Mouse (Mus musculus) neural tube, embryonic 14.5 days (tissue): ENCODE measurements around the gene Fzd7. TPM values are rescaled to one million over a fixed set of nuclear protein-coding genes. Genes with fewer than 3 reads are reported as not detected.

Source experiments
- ATAC-seq: fragments of 200-750 bp; cut with Nextera tagmentation; 2 replicates; pipeline ENCODE4 v1.8.0; 2017; ENCODE audit warnings: low read depth, mild to moderate bottlenecking, moderate TSS enrichment, moderate library complexity
- H3K27ac ChIP-seq: fragments of 300-500 bp; sonication (generic); 2 replicates; pipeline ENCODE4 v1.5.1; 2014; ENCODE audit warnings: low read depth, mild to moderate bottlenecking, control low read depth, low read length, moderate library complexity, mixed read lengths
- H3K27me3 ChIP-seq: fragments of 300-500 bp; sonication (generic); 2 replicates; pipeline ENCODE4 v1.6.1; 2014; ENCODE audit warnings: low read length; ENCODE audit not compliant: control insufficient read depth, insufficient read depth
- H3K36me3 ChIP-seq: fragments of 300-500 bp; sonication (generic); 2 replicates; pipeline ENCODE4 v1.6.1; 2014; ENCODE audit warnings: low read length, mixed read lengths; ENCODE audit not compliant: control insufficient read depth, insufficient read depth
- H3K4me1 ChIP-seq: fragments of 300-500 bp; sonication (generic); 2 replicates; pipeline ENCODE4 v1.6.1; 2014; ENCODE audit warnings: low read length; ENCODE audit not compliant: control insufficient read depth, insufficient read depth
- H3K4me2 ChIP-seq: fragments of 300-500 bp; sonication (generic); 2 replicates; pipeline ENCODE4 v1.6.1; 2014; ENCODE audit warnings: mild to moderate bottlenecking, low read depth, low read length, control low read depth
- H3K4me3 ChIP-seq: fragments of 300-500 bp; sonication (generic); 2 replicates; pipeline ENCODE4 v1.5.1; 2014; ENCODE audit warnings: low read depth, low read length, control low read depth, mixed read lengths
- H3K9ac ChIP-seq: fragments of 300-500 bp; sonication (generic); replicated peaks from 2 replicates; pipeline ENCODE4 v1.6.1; 2014; ENCODE audit warnings: low read depth, mild to moderate bottlenecking, control low read depth, low read length, mixed read lengths
- H3K9me3 ChIP-seq: fragments of 300-500 bp; sonication (generic); 2 replicates; pipeline ENCODE4 v1.6.1; 2016; ENCODE audit warnings: low read length; ENCODE audit not compliant: control insufficient read depth
- WGBS: fragments of 180-500 bp; shearing (Covaris S2); extraction: QIAGEN DNeasy Blood & Tissue Kit; methylation state at CpG from one replicate; pipeline ENCODE4 v1.1.7; 2014; 5-methylcytosine and 5-hydroxymethylcytosine counted together
- polyA plus RNA-seq: library from polyadenylated mRNA; unstranded; fragments of >200 nt; fragmentation: Nextera tagmentation; extraction: Ambion mirVana; gene quantifications from 2 replicates; pipeline ENCODE4 v1.2.1, GENCODE M21; 2014

Fzd7 gene
- polyA plus RNA-seq, 1 experiment from 2014 or later = 4.3 TPM

- H3K27ac ChIP-seq = peak overlapping the region; percentile 24; the same call in 1 of the 2 replicates
Measured at GRCm38 (mm10) chr1:59464696-59465639, 17.3 kb upstream of the Fzd7 start.

DNA sequence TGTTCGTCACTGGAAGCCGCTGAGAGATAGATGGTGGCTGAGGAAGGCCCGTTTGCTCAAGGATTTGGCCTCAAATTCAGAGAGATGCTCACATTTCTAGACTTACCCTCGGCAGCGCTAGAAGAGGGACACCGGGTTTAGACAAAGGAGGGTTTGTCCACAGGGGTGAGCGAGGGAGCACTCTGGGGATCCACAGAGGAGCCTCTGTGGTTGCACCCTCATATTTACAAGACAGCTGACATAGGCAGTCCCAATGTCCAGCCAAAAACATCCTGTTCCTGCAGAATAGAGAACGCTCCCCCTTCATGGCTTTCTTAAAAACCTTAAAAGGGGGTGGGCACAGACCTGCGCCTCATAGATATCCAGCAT, 16.6 kb upstream of the Fzd7 start:
- no peak overlapping the region for H3K9ac ChIP-seq
- 48% methylated on average over 9 of the region's 9 CpGs for WGBS

More at GRCm38 (mm10) chr1:59464696-59465639, 17.3 kb upstream of the Fzd7 start:
- no peaks in the 10 kb centered on the region for H3K9me3 ChIP-seq
- no peaks in the 10 kb centered on the region for H3K27me3 ChIP-seq
- H3K36me3 ChIP-seq = no peaks in the 10 kb centered on the region
- peak; percentile 54; the same call in 1 of the 2 replicates for ATAC-seq
- H3K4me1 ChIP-seq = peaks cover 8% of the 10 kb centered on the region; the same call in 1 of the 2 replicates
- H3K4me3 ChIP-seq = no peak overlapping the region
- H3K4me2 ChIP-seq = no peak overlapping the region
- WGBS = 13% methylated on average over 17 of the region's 17 CpGs
- H3K9ac ChIP-seq = no peak overlapping the region

GRCm38 (mm10) chr1:59469170-59469569, 13.1 kb upstream of the Fzd7 start:
- Histone ChIP-seq H3K4me1 (peaks cover 4% of the 10 kb centered on the region; the same call in 1 of the 2 replicates), H3K27ac (no peak overlapping the region), H3K9me3 (no peaks in the 10 kb centered on the region), H3K9ac (no peak overlapping the region), H3K36me3 (no peaks in the 10 kb centered on the region), H3K27me3 (no peaks in the 10 kb centered on the region), H3K4me2 (no peak overlapping the region), H3K4me3 (no peak overlapping the region)
- 14% methylated on average over 4 of the region's 4 CpGs for WGBS
- no peak for ATAC-seq

More for the DNA sequence above, 16.6 kb upstream of the Fzd7 start:
- no peak; the same call in 1 of the 2 replicates for ATAC-seq
- H3K4me3 ChIP-seq = no peak overlapping the region
- peak overlapping the region; percentile 24; the same call in 1 of the 2 replicates for H3K27ac ChIP-seq
- no peak overlapping the region for H3K4me2 ChIP-seq
- H3K27me3 ChIP-seq = no peaks in the 10 kb centered on the region
- peaks cover 8% of the 10 kb centered on the region; the same call in 1 of the 2 replicates for H3K4me1 ChIP-seq
- H3K36me3 ChIP-seq = no peaks in the 10 kb centered on the region
- H3K9me3 ChIP-seq = no peaks in the 10 kb centered on the region

- Histone ChIP-seq H3K9me3 (no peaks in the 10 kb centered on the region), H3K4me2 (no peak overlapping the region), H3K27ac (no peak overlapping the region), H3K27me3 (no peaks in the 10 kb centered on the region), H3K4me1 (0 out of 2 replicates have a peak, but pooled peaks cover under 1% of the 10 kb centered on the region), H3K36me3 (no peaks in the 10 kb centered on the region), H3K4me3 (no peak overlapping the region), H3K9ac (no peak overlapping the region)
- 46% methylated on average over 4 of the region's 4 CpGs for WGBS
- no peak for ATAC-seq
Measured at GRCm38 (mm10) chr1:59470766-59471165, 11.5 kb upstream of the Fzd7 start.

- no peaks in the 10 kb centered on the region for H3K36me3 ChIP-seq
- no peak overlapping the region for H3K27ac ChIP-seq
- H3K9ac ChIP-seq = no peak overlapping the region
- H3K9me3 ChIP-seq = no peaks in the 10 kb centered on the region
- 11% methylated on average over 9 of the region's 11 CpGs for WGBS
- ATAC-seq = no peak
- H3K4me1 ChIP-seq = no peaks in the 10 kb centered on the region
- H3K4me2 ChIP-seq = no peak overlapping the region
- H3K27me3 ChIP-seq = no peaks in the 10 kb centered on the region
- no peak overlapping the region for H3K4me3 ChIP-seq
Measured at GRCm38 (mm10) chr1:59472368-59473180, 9.7 kb upstream of the Fzd7 start.

DNA sequence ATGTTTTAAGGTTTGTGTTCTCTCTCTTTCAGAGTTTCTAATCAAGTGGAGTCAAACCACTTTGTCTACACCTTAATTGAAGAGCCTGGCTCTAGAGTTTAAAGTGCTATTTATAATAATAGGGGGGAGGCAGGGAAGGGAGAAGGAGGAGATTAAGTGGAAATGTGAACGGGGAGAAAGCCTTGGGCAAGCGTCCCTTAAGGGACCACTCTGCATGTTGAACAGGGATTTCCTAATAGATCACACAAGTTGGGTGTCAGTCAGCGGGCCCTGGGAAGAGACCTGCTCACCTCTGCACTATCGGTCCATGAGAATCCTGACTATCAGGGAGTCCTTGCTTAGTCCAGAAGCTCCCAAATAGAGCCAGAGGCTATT, 9.1 kb upstream of the Fzd7 start:
- ATAC-seq = no peak
- Histone ChIP-seq H3K27ac (no peak overlapping the region), H3K36me3 (no peaks in the 10 kb centered on the region), H3K9ac (no peak overlapping the region), H3K4me1 (no peaks in the 10 kb centered on the region), H3K4me2 (no peak overlapping the region), H3K4me3 (no peak overlapping the region), H3K9me3 (no peaks in the 10 kb centered on the region), H3K27me3 (no peaks in the 10 kb centered on the region)
- WGBS = 8% methylated on average over 4 of the region's 4 CpGs

- Histone ChIP-seq H3K4me2 (no peak overlapping the region), H3K27me3 (no peaks in the 10 kb centered on the region), H3K4me3 (no peak overlapping the region), H3K4me1 (no peaks in the 10 kb centered on the region), H3K9ac (no peak overlapping the region), H3K9me3 (no peaks in the 10 kb centered on the region), H3K27ac (no peak overlapping the region), H3K36me3 (no peaks in the 10 kb centered on the region)
- no peak for ATAC-seq
- WGBS = 40% methylated on average over 2 of the region's 2 CpGs
Measured at GRCm38 (mm10) chr1:59475618-59476017, 6.6 kb upstream of the Fzd7 start.

- 86% methylated on average over 3 of the region's 3 CpGs for WGBS
- Histone ChIP-seq H3K4me3 (no peak overlapping the region), H3K36me3 (no peaks in the 10 kb centered on the region), H3K9ac (no peak overlapping the region), H3K4me1 (0 out of 2 replicates have a peak, but pooled peaks cover 4% of the 10 kb centered on the region), H3K4me2 (no peak overlapping the region), H3K27me3 (no peaks in the 10 kb centered on the region), H3K27ac (no peak overlapping the region), H3K9me3 (no peaks in the 10 kb centered on the region)
- no peak for ATAC-seq
Measured at GRCm38 (mm10) chr1:59478911-59479310, 3.3 kb upstream of the Fzd7 start.
